Mouse (Mus musculus): ENCODE measurements around the gene Vmn1r120. TPM values are rescaled to one million over a fixed set of nuclear protein-coding genes. Genes with fewer than 3 reads are reported as not detected.
"Not testable (repeated sequence)": the region's sequence is repeated elsewhere in the genome, so short reads cannot be mapped to it uniquely, and the experiment has no call there.

The Vmn1r120 gene
- not detected for total RNA-seq (2021)
- long read RNA-seq, experiment 1, result 0 reads
- long read RNA-seq, experiment 2, result 0 reads

- DNase-seq, result not testable (repeated sequence)
Measured at GRCm38 (mm10) chr7:21053684-21054083, at the start of gene Vmn1r120. Gene Vmn1r120 (minus strand): TSS chr7:21053784.

DNA sequence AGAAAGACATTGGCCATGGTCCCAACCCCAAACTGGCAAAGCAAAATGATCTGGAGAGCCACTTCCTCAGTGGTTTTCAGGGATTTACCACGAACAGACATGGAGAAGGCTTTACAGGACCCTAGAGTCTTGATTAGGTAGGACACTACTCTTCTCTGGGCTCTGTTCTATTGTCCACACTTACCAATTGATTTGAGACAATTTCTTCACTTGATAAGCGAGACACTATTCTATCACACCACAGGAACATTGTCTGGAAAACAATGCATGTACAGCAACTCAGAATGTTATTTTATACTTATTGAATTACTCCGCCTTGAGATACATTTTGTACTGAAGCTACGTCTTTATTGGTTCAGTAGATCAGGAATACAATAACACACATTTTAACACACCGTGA is 44.8 kb upstream of the Vmn1r120 start, which contains the start of gene Vmn1r121:
Vmn1r121 (minus strand) TSS at position 101 of the 400 bp plus-strand sequence.
- DNase-seq, result not testable (repeated sequence)

GRCm38 (mm10) chr7:21012355-21012754 is 41.2 kb downstream of the Vmn1r120 start, which contains the start of gene Vmn1r119:
Gene Vmn1r119 (minus strand): TSS chr7:21012455.
- not testable (repeated sequence) for DNase-seq

Other genes starting within 250 kb of the Vmn1r120 start
- gene Vmn1r114, start 241.6 kb downstream of the Vmn1r120 start, total RNA-seq (2021), result not detected
- gene Vmn1r115, start 208.8 kb downstream of the Vmn1r120 start, total RNA-seq (2021), result not detected
- not detected for gene Vmn1r116, start 181.5 kb downstream of the Vmn1r120 start, total RNA-seq (2021)
- not detected for gene Vmn1r117, start 169.7 kb downstream of the Vmn1r120 start, total RNA-seq (2021)
- not detected for gene Vmn1r118, start 141.4 kb downstream of the Vmn1r120 start, total RNA-seq (2021)
- not detected for gene Vmn1r119, start 41.3 kb downstream of the Vmn1r120 start, total RNA-seq (2021)
- gene Vmn1r121, start 44.7 kb upstream of the Vmn1r120 start, total RNA-seq (2021), result not detected
- gene Vmn1r122, start 80.3 kb upstream of the Vmn1r120 start, total RNA-seq (2021), result not detected
- not detected for gene Vmn1r123, start 108.4 kb upstream of the Vmn1r120 start, total RNA-seq (2021)
- gene Gm5157, start 136.6 kb upstream of the Vmn1r120 start, total RNA-seq (2021), result not detected
- not detected for gene Vmn1r124, start 206.8 kb upstream of the Vmn1r120 start, total RNA-seq (2021)
- gene Vmn1r125, start 218.4 kb upstream of the Vmn1r120 start, total RNA-seq (2021), result not detected
- not detected for gene Vmn1r126, start 247.7 kb upstream of the Vmn1r120 start, total RNA-seq (2021)

Data from adrenal gland, postnatal 10 days (tissue).